Mouse (Mus musculus) megakaryocyte, embryonic 14.5 days (primary cell): Measurements from ENCODE around the gene Kcna10.

Experiments
- FLI1 ChIP-seq: IDR thresholded peaks from 2 replicates; pipeline ENCODE4 v1.6.1; 2012; ENCODE audit warnings: low read length, inconsistent platforms, mixed read lengths
- GATA1 ChIP-seq: IDR thresholded peaks from 3 replicates; pipeline ENCODE4 v1.6.1; 2012; ENCODE audit warnings: mixed read lengths, low read length, inconsistent platforms, borderline replicate concordance

DNA sequence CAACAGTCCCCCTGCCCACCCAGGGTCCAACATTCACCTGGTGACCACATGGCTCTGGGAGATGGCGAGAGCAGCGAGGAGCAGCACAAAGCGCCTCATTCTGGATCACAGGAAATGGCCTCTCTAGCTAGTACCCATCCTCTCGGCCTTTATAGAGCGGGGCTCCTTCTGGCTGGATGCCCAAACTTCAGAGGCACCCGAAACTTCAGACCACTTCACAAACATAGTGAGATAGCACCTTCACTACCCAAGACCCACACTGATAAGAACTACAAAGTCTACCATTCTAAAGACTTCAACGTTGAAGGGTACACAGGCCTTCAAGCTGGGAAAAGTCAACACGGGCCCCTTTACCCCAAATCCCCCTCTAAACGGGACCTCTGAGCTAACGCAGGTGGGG lies 38.8 kb downstream of the Kcna10 start, which contains the start of gene Cym:
- no peak for TF ChIP-seq GATA1
- no peak for TF ChIP-seq FLI1
